Mouse (Mus musculus): ENCODE results near the gene Psmb7. TPM values are rescaled to one million over a fixed set of nuclear protein-coding genes. Genes with fewer than 3 reads are reported as not detected.
A peak's percentile ranks its signal among the peaks of the same experiment; 100 is the strongest.

The Psmb7 gene
- polyA plus RNA-seq, 1 experiment from 2014 or later = 296 TPM

GRCm38 (mm10) chr2:38591751-38592459 lies 52.0 kb downstream of the Psmb7 start:
- Histone ChIP-seq H3K27me3 (no peaks in the 10 kb centered on the region), H3K4me3 (replicated peaks) (no peak overlapping the region), H3K27ac (no peak overlapping the region), H3K36me3 (peaks cover 43% of the 10 kb centered on the region), H3K9ac (replicated peaks) (no peak overlapping the region), H3K4me2 (no peak overlapping the region), H3K4me1 (replicated peaks) (peaks cover 5% of the 10 kb centered on the region; the same call in 1 of the 2 replicates), H3K9me3 (no peaks in the 10 kb centered on the region)
- WGBS = 74% methylated on average over 6 of the region's 6 CpGs
- no peak for ATAC-seq (ENCODE audit: insufficient number of reproducible peaks, insufficient read depth, low FRiP score, low TSS enrichment, low read depth)

- 80% methylated on average over 6 of the region's 6 CpGs for WGBS
- H3K9me3 ChIP-seq = no peaks in the 10 kb centered on the region
- H3K36me3 ChIP-seq = peaks cover 88% of the 10 kb centered on the region
- no peak overlapping the region for H3K27ac ChIP-seq
- H3K4me2 ChIP-seq = no peak overlapping the region
- no peak overlapping the region for H3K9ac ChIP-seq (replicated peaks)
- H3K27me3 ChIP-seq = no peaks in the 10 kb centered on the region
- no peak for ATAC-seq (ENCODE audit: insufficient number of reproducible peaks, insufficient read depth, low FRiP score, low TSS enrichment, low read depth)
- peaks cover 17% of the 10 kb centered on the region; the same call in 1 of the 2 replicates for H3K4me1 ChIP-seq (replicated peaks)
- no peak overlapping the region for H3K4me3 ChIP-seq (replicated peaks)
These were observed 57.2 kb downstream of the Psmb7 start for GRCm38 (mm10) chr2:38586733-38587132.

- H3K27ac ChIP-seq = 0 out of 2 replicates have a peak overlapping the region, but pooled peaks have one; percentile 35
- peaks cover 17% of the 10 kb centered on the region; the same call in 1 of the 2 replicates for H3K4me1 ChIP-seq (replicated peaks)
- no peaks in the 10 kb centered on the region for H3K27me3 ChIP-seq
- no peak overlapping the region for H3K4me2 ChIP-seq
- 51% methylated on average over 5 of the region's 5 CpGs for WGBS
- no peaks in the 10 kb centered on the region for H3K9me3 ChIP-seq
- H3K36me3 ChIP-seq = peaks cover 93% of the 10 kb centered on the region
- no peak for ATAC-seq (ENCODE audit: insufficient number of reproducible peaks, insufficient read depth, low FRiP score, low TSS enrichment, low read depth)
- H3K4me3 ChIP-seq (replicated peaks) = no peak overlapping the region
- no peak overlapping the region for H3K9ac ChIP-seq (replicated peaks)
These were observed 58.5 kb downstream of the Psmb7 start for GRCm38 (mm10) chr2:38585379-38585736.

DNA sequence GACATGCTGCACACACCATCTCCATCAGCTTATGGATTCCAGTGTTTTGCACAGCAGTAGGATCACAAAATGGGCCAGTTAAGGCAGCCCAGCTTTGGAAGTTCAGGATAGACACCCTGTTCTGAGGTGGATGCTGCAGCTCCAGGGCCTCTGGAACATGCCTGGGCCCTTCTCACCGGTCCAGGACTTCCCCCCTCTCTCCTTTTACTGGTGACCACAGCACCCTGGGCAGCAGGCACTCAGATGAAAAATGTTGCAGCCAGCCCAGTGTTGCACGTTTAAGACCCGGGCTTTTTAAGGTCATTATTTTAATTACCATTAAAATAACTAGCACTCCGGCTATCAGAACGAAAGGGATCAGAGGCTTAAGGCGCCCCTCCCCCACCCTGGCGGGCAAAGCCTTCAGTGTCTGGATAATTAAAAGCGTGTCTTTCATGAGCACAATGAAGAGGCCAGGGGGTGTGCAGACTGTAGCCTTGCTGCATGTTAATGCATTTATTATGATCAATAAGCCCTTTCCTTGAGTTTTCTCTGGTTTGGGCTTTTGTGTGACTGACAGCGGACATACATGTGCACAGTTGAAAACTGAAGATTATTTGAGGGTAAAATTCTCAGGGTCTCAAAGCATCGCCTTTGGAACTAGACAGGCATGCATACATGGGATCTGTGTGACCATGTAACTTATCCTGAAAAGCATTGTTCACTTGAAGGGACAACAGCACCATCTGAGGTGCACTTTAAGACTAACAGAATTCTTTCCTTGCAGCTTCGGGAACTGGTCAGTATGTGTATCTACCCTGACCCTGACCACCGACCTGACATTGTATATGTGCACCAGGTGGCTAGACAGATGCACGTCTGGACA lies 59.1 kb downstream of the Psmb7 start:
- no peak for ATAC-seq (ENCODE audit: insufficient number of reproducible peaks, insufficient read depth, low FRiP score, low TSS enrichment, low read depth)
- no peaks in the 10 kb centered on the region for H3K27me3 ChIP-seq
- no peak overlapping the region for H3K4me2 ChIP-seq
- WGBS = 33% methylated on average over 13 of the region's 13 CpGs
- peaks cover 17% of the 10 kb centered on the region; the same call in 1 of the 2 replicates for H3K4me1 ChIP-seq (replicated peaks)
- H3K9ac ChIP-seq (replicated peaks) = no peak overlapping the region
- H3K27ac ChIP-seq = peak overlapping the region; percentile 64; the same call in 1 of the 2 replicates
- H3K36me3 ChIP-seq = peaks cover 93% of the 10 kb centered on the region
- no peak overlapping the region for H3K4me3 ChIP-seq (replicated peaks)
- no peaks in the 10 kb centered on the region for H3K9me3 ChIP-seq

DNA sequence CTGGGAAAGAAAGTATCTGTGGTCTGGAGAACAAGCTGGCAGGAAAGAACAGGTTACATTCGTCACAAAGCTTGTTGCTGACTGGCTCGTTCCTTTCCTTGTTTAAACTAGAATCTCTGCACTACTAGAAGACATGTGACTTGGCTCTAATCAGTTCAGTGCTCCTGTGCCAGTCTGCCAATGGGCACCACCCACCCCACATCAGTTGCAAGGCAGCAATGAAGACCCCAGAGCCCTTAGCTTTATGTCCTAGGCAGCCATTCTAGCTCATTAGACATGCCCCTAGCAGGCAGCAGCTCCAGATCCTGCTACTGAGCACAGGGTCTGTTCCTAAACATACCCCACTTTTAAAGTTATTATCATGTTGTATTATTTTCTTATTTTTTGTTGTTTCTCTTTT lies 59.9 kb downstream of the Psmb7 start:
- Histone ChIP-seq H3K4me3 (replicated peaks) (no peak overlapping the region), H3K4me1 (replicated peaks) (peaks cover 17% of the 10 kb centered on the region; the same call in 1 of the 2 replicates), H3K9me3 (no peaks in the 10 kb centered on the region), H3K4me2 (no peak overlapping the region), H3K27me3 (no peaks in the 10 kb centered on the region), H3K27ac (no peak overlapping the region), H3K36me3 (peaks cover 93% of the 10 kb centered on the region), H3K9ac (replicated peaks) (no peak overlapping the region)
- 95% methylated on average over 2 of the region's 2 CpGs for WGBS
- no peak for ATAC-seq (ENCODE audit: insufficient number of reproducible peaks, insufficient read depth, low FRiP score, low TSS enrichment, low read depth)

- Histone ChIP-seq H3K27me3 (no peaks in the 10 kb centered on the region), H3K4me3 (replicated peaks) (no peak overlapping the region), H3K4me1 (replicated peaks) (peaks cover 8% of the 10 kb centered on the region; the same call in 1 of the 2 replicates), H3K27ac (no peak overlapping the region), H3K36me3 (peaks cover 95% of the 10 kb centered on the region), H3K9ac (replicated peaks) (no peak overlapping the region), H3K9me3 (no peaks in the 10 kb centered on the region), H3K4me2 (no peak overlapping the region)
- WGBS = 48% methylated on average over 1 of the region's 1 CpGs
- ATAC-seq (ENCODE audit: insufficient number of reproducible peaks, insufficient read depth, low FRiP score, low TSS enrichment, low read depth) = no peak
These were observed 64.4 kb downstream of the Psmb7 start for GRCm38 (mm10) chr2:38579528-38579927.

DNA sequence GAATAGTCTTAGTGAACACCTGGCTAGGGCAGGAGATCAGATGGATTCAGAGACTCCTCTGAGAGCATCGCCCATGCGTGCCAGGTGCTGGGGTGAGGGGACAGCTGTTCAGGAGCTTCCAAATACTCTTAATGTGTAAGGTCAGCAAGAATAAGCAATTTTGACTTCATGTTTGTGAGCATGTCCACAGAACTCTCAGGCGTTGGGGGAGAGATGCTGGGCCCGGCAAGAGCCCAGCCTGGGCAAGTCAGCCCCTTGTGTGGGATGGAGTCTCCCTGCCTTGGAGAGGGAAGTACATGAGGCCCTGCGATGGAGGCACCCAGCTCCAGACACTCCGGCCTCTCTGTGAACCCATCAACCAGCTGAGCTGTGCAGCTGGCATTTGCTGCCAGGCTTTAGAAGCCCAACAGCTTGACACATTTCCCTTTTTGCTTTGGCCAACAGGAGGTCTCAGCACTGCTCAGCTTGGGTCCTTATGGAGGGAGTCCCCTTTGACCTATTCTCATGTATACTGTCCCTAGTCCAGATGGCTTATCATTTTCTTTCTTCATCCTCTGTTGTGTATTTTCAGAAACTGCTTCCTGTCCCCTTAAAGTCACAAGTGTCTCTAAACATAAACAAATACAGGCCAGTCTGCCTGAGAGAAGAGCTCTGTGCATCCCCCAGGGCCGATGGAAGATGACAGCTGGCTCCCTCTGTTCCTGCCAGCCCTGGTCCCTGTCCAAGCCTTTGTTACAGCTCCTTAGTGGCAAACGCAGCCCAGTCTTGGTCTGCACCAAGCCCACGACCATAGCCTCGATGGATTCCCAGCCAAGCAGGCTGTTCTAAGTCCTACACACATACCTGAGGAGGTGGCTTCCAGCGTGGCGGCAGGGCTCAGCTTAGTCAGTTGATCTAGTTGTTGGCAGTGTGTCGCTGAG lies 65.0 kb downstream of the Psmb7 start:
- 60% methylated on average over 13 of the region's 13 CpGs for WGBS

DNA sequence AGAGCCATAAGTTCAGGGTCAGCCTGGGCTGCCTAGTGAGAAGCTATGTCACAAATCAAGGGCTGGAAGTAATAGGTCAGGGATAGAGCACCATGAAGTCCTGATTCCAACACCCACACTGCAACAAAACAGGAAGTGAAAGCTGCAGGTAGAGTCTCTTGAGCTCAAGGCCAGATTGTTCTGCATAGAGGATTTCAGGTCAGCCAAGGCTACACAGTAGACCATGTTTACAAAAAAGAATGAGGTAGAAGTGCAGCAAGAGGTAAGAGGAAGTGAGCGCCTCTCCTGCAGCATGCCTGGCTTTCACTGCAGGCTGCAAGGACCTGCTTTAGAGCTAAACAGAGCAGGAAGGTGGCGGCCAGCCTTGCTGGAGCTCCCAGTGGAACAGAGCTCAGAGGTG lies 69.2 kb downstream of the Psmb7 start:
- H3K4me2 ChIP-seq = no peak overlapping the region
- H3K4me1 ChIP-seq (replicated peaks) = no peaks in the 10 kb centered on the region
- H3K9me3 ChIP-seq = no peaks in the 10 kb centered on the region
- no peak for ATAC-seq (ENCODE audit: insufficient number of reproducible peaks, insufficient read depth, low FRiP score, low TSS enrichment, low read depth)
- H3K36me3 ChIP-seq = peaks cover 100% of the 10 kb centered on the region
- WGBS = 84% methylated on average over 2 of the region's 2 CpGs
- H3K4me3 ChIP-seq (replicated peaks) = no peak overlapping the region
- no peaks in the 10 kb centered on the region for H3K27me3 ChIP-seq
- H3K9ac ChIP-seq (replicated peaks) = no peak overlapping the region
- no peak overlapping the region for H3K27ac ChIP-seq

More for the DNA sequence above, 65.0 kb downstream of the Psmb7 start:
- no peak overlapping the region for H3K9ac ChIP-seq (replicated peaks)
- H3K36me3 ChIP-seq = peaks cover 96% of the 10 kb centered on the region
- no peak overlapping the region for H3K4me3 ChIP-seq (replicated peaks)
- no peak overlapping the region for H3K4me2 ChIP-seq
- H3K9me3 ChIP-seq = no peaks in the 10 kb centered on the region
- H3K27ac ChIP-seq = no peak overlapping the region
- ATAC-seq (ENCODE audit: insufficient number of reproducible peaks, insufficient read depth, low FRiP score, low TSS enrichment, low read depth) = no peak
- peaks cover 1% of the 10 kb centered on the region; the same call in 1 of the 2 replicates for H3K4me1 ChIP-seq (replicated peaks)
- no peaks in the 10 kb centered on the region for H3K27me3 ChIP-seq

- Histone ChIP-seq H3K4me3 (replicated peaks) (no peak overlapping the region), H3K9me3 (no peaks in the 10 kb centered on the region), H3K4me1 (replicated peaks) (0 out of 2 replicates have a peak, but pooled peaks cover 8% of the 10 kb centered on the region), H3K36me3 (peaks cover 99% of the 10 kb centered on the region), H3K4me2 (no peak overlapping the region), H3K27ac (no peak overlapping the region), H3K27me3 (no peaks in the 10 kb centered on the region), H3K9ac (replicated peaks) (no peak overlapping the region)
- WGBS = 89% methylated on average over 23 of the region's 23 CpGs
- ATAC-seq (ENCODE audit: insufficient number of reproducible peaks, insufficient read depth, low FRiP score, low TSS enrichment, low read depth) = no peak
These were observed 71.8 kb downstream of the Psmb7 start for GRCm38 (mm10) chr2:38571971-38572601.

GRCm38 (mm10) chr2:38562596-38562995 lies 81.3 kb downstream of the Psmb7 start:
- no peak for ATAC-seq (ENCODE audit: insufficient number of reproducible peaks, insufficient read depth, low FRiP score, low TSS enrichment, low read depth)

More at GRCm38 (mm10) chr2:38562596-38562995, 81.3 kb downstream of the Psmb7 start:
- Histone ChIP-seq H3K9me3 (no peaks in the 10 kb centered on the region), H3K27me3 (no peaks in the 10 kb centered on the region), H3K4me2 (no peak overlapping the region), H3K4me1 (replicated peaks) (0 out of 2 replicates have a peak, but pooled peaks cover 5% of the 10 kb centered on the region), H3K4me3 (replicated peaks) (no peak overlapping the region), H3K27ac (no peak overlapping the region), H3K36me3 (peaks cover 79% of the 10 kb centered on the region), H3K9ac (replicated peaks) (no peak overlapping the region)
- 91% methylated on average over 4 of the region's 4 CpGs for WGBS

Measured in limb, embryonic 12.5 days (tissue).